Mouse (Mus musculus) gastrocnemius, postnatal 10 days (tissue): Measurements from ENCODE around the gene Strn3. TPM values are rescaled to one million over a fixed set of nuclear protein-coding genes. Genes with fewer than 3 reads are reported as not detected.
"Not testable (repeated sequence)": the region's sequence is repeated elsewhere in the genome, so short reads cannot be mapped to it uniquely, and the experiment has no call there.

Experiments used
- DNase-seq: peaks from one replicate; pipeline ENCODE4 v3.0.0; 2021; ENCODE audit warnings: mixed read lengths
- total RNA-seq, 2 experiments: library from RNA; stranded (reverse); gene quantifications; 2 replicates each; pipeline ENCODE4 v1.2.3; 2021

The Strn3 gene
- total RNA-seq, 2 experiments from 2014 or later, result 137 to 138 TPM

GRCm38 (mm10) chr12:51620572-51620971 lies 71.1 kb downstream of the Strn3 start:
- DNase-seq, result no peak

- no peak for DNase-seq
Measured at GRCm38 (mm10) chr12:51612361-51612760, 79.3 kb downstream of the Strn3 start.

GRCm38 (mm10) chr12:51606138-51606537 lies 85.6 kb downstream of the Strn3 start:
- no peak for DNase-seq

- DNase-seq, result no peak
Measured at GRCm38 (mm10) chr12:51603306-51603705, 88.4 kb downstream of the Strn3 start.

- no peak for DNase-seq
Measured at GRCm38 (mm10) chr12:51594030-51594470, 97.6 kb downstream of the Strn3 start.

- DNase-seq, result peak; percentile 18
Measured at GRCm38 (mm10) chr12:51593229-51594029, 98.3 kb downstream of the Strn3 start, which contains the start of gene Coch. Coch (plus strand) TSS chr12:51593341.

GRCm38 (mm10) chr12:51592888-51593228 lies 98.8 kb downstream of the Strn3 start:
- peak; percentile 10 for DNase-seq

GRCm38 (mm10) chr12:51591921-51592320 lies 99.8 kb downstream of the Strn3 start:
- DNase-seq, result no peak

GRCm38 (mm10) chr12:51589263-51589662 lies 102.4 kb downstream of the Strn3 start:
- no peak for DNase-seq

GRCm38 (mm10) chr12:51577816-51578215 lies 113.9 kb downstream of the Strn3 start:
- DNase-seq, result not testable (repeated sequence)

GRCm38 (mm10) chr12:51572651-51573050 lies 119.0 kb downstream of the Strn3 start:
- DNase-seq, result no peak

- DNase-seq, result no peak
Measured at GRCm38 (mm10) chr12:51569944-51570343, 121.8 kb downstream of the Strn3 start.

- no peak for DNase-seq
Measured at GRCm38 (mm10) chr12:51569472-51569871, 122.2 kb downstream of the Strn3 start.

- DNase-seq, result no peak
Measured at GRCm38 (mm10) chr12:51567225-51567624, 124.5 kb downstream of the Strn3 start.

- no peak for DNase-seq
Measured at GRCm38 (mm10) chr12:51561416-51561815, 130.3 kb downstream of the Strn3 start.

Other genes with a start within 250 kb of the Strn3 start
- gene Coch, start 98.6 kb downstream of the Strn3 start, total RNA-seq, result under 1 TPM; 0.09 to 0.18 TPM
- gene Ap4s1, start 864 bp downstream of the Strn3 start, total RNA-seq, result 10 to 100 TPM; 40.6 to 43.7 TPM
- gene Hectd1, start 137.6 kb upstream of the Strn3 start, total RNA-seq, result 10 to 100 TPM; 85.6 to 90.6 TPM